Mouse (Mus musculus) kidney, adult 9 months (tissue): ENCODE measurements around the gene Bcl9l.

Experiments used
- DNase-seq: peaks from one replicate; pipeline ENCODE4 v3.0.0; 2022

Gene Bcl9l

GRCm38 (mm10) chr9:44498421-44499355 lies 16.1 kb downstream of the Bcl9l start:
- DNase-seq = peak; percentile 82

- DNase-seq = peak; percentile 38
These were observed 16.9 kb downstream of the Bcl9l start for GRCm38 (mm10) chr9:44499356-44500162.

- peak; percentile 14 for DNase-seq
These were observed 17.5 kb downstream of the Bcl9l start for GRCm38 (mm10) chr9:44500163-44500533.

GRCm38 (mm10) chr9:44500638-44501175 lies 18.1 kb downstream of the Bcl9l start:
- peak; percentile 23 for DNase-seq

GRCm38 (mm10) chr9:44501206-44501879 lies 18.7 kb downstream of the Bcl9l start:
- DNase-seq = no peak

GRCm38 (mm10) chr9:44502006-44502405 lies 19.4 kb downstream of the Bcl9l start:
- peak; percentile 93 for DNase-seq

GRCm38 (mm10) chr9:44504893-44505823 lies 22.5 kb downstream of the Bcl9l start:
- DNase-seq = peak; percentile 36

GRCm38 (mm10) chr9:44505824-44506467 lies 23.3 kb downstream of the Bcl9l start:
- peak; percentile 11 for DNase-seq

GRCm38 (mm10) chr9:44506566-44506965 lies 23.9 kb downstream of the Bcl9l start:
- no peak for DNase-seq

- DNase-seq = peak; percentile 11
These were observed 24.7 kb downstream of the Bcl9l start for GRCm38 (mm10) chr9:44507345-44507744.

GRCm38 (mm10) chr9:44508124-44508619 lies 25.5 kb downstream of the Bcl9l start:
- DNase-seq = no peak

GRCm38 (mm10) chr9:44508721-44509486 lies 26.3 kb downstream of the Bcl9l start:
- DNase-seq = peak; percentile 9

- peak; percentile 93 for DNase-seq
These were observed 27.1 kb downstream of the Bcl9l start for GRCm38 (mm10) chr9:44509487-44510354.

- DNase-seq = peak; percentile 24
These were observed 27.8 kb downstream of the Bcl9l start for GRCm38 (mm10) chr9:44510355-44510871.

GRCm38 (mm10) chr9:44510872-44511601 lies 28.4 kb downstream of the Bcl9l start:
- DNase-seq = peak; percentile 56

- DNase-seq = peak; percentile 91
These were observed 29.5 kb downstream of the Bcl9l start for GRCm38 (mm10) chr9:44511935-44512716.

- DNase-seq = no peak
These were observed 30.0 kb downstream of the Bcl9l start for GRCm38 (mm10) chr9:44512717-44513003.
